Mouse (Mus musculus) stomach, embryonic 14.5 days (tissue): ENCODE measurements around the gene Rad51b. TPM values are rescaled to one million over a fixed set of nuclear protein-coding genes. Genes with fewer than 3 reads are reported as not detected.

Experiments used
- ATAC-seq: fragments of 200-750 bp; cut with Nextera tagmentation; 2 replicates; pipeline ENCODE4 v1.8.0; 2017; ENCODE audit warnings: low read depth, moderate TSS enrichment; ENCODE audit not compliant: insufficient number of reproducible peaks, insufficient read depth, low FRiP score
- H3K27ac ChIP-seq: fragments of 300-500 bp; sonication (generic); 2 replicates; pipeline ENCODE4 v1.5.1; 2014; ENCODE audit warnings: mild to moderate bottlenecking, low read length, moderate library complexity, mixed read lengths
- H3K27me3 ChIP-seq: fragments of 300-500 bp; sonication (generic); 2 replicates; pipeline ENCODE4 v1.6.1; 2014; ENCODE audit warnings: low read length, control low read depth, mixed read lengths; ENCODE audit not compliant: control insufficient read depth, insufficient read depth
- H3K36me3 ChIP-seq: fragments of 300-500 bp; sonication (generic); 2 replicates; pipeline ENCODE4 v1.6.1; 2014; ENCODE audit warnings: mild to moderate bottlenecking, control low read depth, low read length, moderate library complexity, mixed read lengths; ENCODE audit not compliant: control insufficient read depth, insufficient read depth
- H3K4me1 ChIP-seq: fragments of 300-500 bp; sonication (generic); 2 replicates; pipeline ENCODE4 v1.6.1; 2014; ENCODE audit warnings: low read length, control low read depth, mixed read lengths; ENCODE audit not compliant: control insufficient read depth, insufficient read depth
- H3K4me2 ChIP-seq: fragments of 300-500 bp; sonication (generic); replicated peaks from 2 replicates; pipeline ENCODE4 v1.6.1; 2014; ENCODE audit warnings: low read depth, low read length, control low read depth
- H3K4me3 ChIP-seq: fragments of 300-500 bp; sonication (generic); 2 replicates; pipeline ENCODE4 v1.5.1; 2014; ENCODE audit warnings: low read depth, low read length, control low read depth
- H3K9ac ChIP-seq: fragments of 300-500 bp; sonication (generic); replicated peaks from 2 replicates; pipeline ENCODE4 v1.6.1; 2014; ENCODE audit warnings: low read depth, mild to moderate bottlenecking, control low read depth, low read length, moderate library complexity, mixed read lengths
- H3K9me3 ChIP-seq: fragments of 300-500 bp; sonication (generic); 2 replicates; pipeline ENCODE4 v1.6.1; 2016; ENCODE audit warnings: low read depth, low read length, control low read depth; ENCODE audit not compliant: control insufficient read depth
- WGBS: fragments of 180-500 bp; shearing (Covaris S2); extraction: QIAGEN DNeasy Blood & Tissue Kit; methylation state at CpG from one replicate; pipeline ENCODE4 v1.1.7; 2014; 5-methylcytosine and 5-hydroxymethylcytosine counted together
- polyA plus RNA-seq: library from polyadenylated mRNA; unstranded; fragments of >200 nt; fragmentation: Nextera tagmentation; extraction: Ambion mirVana; gene quantifications from 2 replicates; pipeline ENCODE4 v1.2.1, GENCODE M21; 2014

Gene Rad51b
- polyA plus RNA-seq, 1 experiment from 2014 or later: 8.4 TPM

- H3K9ac ChIP-seq: no peak overlapping the region
- peaks cover 25% of the 10 kb centered on the region for H3K4me1 ChIP-seq
- H3K27me3 ChIP-seq: no peaks in the 10 kb centered on the region
- H3K9me3 ChIP-seq: no peaks in the 10 kb centered on the region
- ATAC-seq: no peak
- no peak overlapping the region for H3K4me3 ChIP-seq
- H3K36me3 ChIP-seq: no peaks in the 10 kb centered on the region
- no peak overlapping the region for H3K4me2 ChIP-seq
- WGBS: 29% methylated on average over 5 of the region's 5 CpGs
- peak overlapping the region; percentile 45; the same call in 1 of the 2 replicates for H3K27ac ChIP-seq
Measured at GRCm38 (mm10) chr12:79540176-79540575, 243.1 kb downstream of the Rad51b start.

- WGBS: 61% methylated on average over 6 of the region's 6 CpGs
- Histone ChIP-seq H3K4me2 (no peak overlapping the region), H3K36me3 (no peaks in the 10 kb centered on the region), H3K27ac (peak overlapping the region; percentile 1; the same call in 1 of the 2 replicates), H3K4me1 (peaks cover 16% of the 10 kb centered on the region; the same call in 1 of the 2 replicates), H3K9ac (no peak overlapping the region), H3K27me3 (no peaks in the 10 kb centered on the region), H3K4me3 (no peak overlapping the region), H3K9me3 (no peaks in the 10 kb centered on the region)
- ATAC-seq: no peak
Measured at GRCm38 (mm10) chr12:79541581-79541980, 244.5 kb downstream of the Rad51b start.

- WGBS: 54% methylated on average over 3 of the region's 3 CpGs
- H3K27ac ChIP-seq: no peak overlapping the region
Measured at GRCm38 (mm10) chr12:79545063-79545462, 248.0 kb downstream of the Rad51b start.

DNA sequence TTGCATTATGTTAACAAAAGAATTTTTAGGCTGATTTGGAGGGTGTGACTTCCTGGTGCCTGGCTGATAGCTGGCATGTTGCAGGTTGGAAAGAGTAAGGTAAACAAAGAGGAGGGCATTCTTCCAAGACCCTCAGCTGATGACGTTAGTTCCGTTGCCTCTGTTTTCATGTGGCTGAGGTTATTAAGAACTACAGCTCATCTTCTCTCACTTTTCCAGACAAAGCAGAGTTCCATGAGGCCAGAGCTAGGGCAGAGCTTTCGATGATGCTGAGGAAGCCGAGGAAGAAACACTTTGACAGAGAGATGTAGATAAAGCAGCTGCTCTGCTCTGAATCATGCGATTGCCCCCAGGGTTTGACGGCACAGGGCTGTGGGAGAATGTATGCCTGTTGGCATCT lies 250.5 kb downstream of the Rad51b start:
- H3K9me3 ChIP-seq: no peaks in the 10 kb centered on the region
- 36% methylated on average over 6 of the region's 6 CpGs for WGBS
- no peak for ATAC-seq
- H3K9ac ChIP-seq: no peak overlapping the region
- peaks cover 6% of the 10 kb centered on the region; the same call in 1 of the 2 replicates for H3K4me1 ChIP-seq
- H3K36me3 ChIP-seq: no peaks in the 10 kb centered on the region
- no peak overlapping the region for H3K4me3 ChIP-seq
- no peak overlapping the region for H3K27ac ChIP-seq
- H3K27me3 ChIP-seq: no peaks in the 10 kb centered on the region
- no peak overlapping the region for H3K4me2 ChIP-seq

More at GRCm38 (mm10) chr12:79545063-79545462, 248.0 kb downstream of the Rad51b start:
- Histone ChIP-seq H3K27me3 (no peaks in the 10 kb centered on the region), H3K9ac (no peak overlapping the region), H3K36me3 (no peaks in the 10 kb centered on the region), H3K9me3 (no peaks in the 10 kb centered on the region), H3K4me2 (no peak overlapping the region), H3K4me3 (no peak overlapping the region), H3K4me1 (peaks cover 15% of the 10 kb centered on the region; the same call in 1 of the 2 replicates)
- no peak for ATAC-seq

DNA sequence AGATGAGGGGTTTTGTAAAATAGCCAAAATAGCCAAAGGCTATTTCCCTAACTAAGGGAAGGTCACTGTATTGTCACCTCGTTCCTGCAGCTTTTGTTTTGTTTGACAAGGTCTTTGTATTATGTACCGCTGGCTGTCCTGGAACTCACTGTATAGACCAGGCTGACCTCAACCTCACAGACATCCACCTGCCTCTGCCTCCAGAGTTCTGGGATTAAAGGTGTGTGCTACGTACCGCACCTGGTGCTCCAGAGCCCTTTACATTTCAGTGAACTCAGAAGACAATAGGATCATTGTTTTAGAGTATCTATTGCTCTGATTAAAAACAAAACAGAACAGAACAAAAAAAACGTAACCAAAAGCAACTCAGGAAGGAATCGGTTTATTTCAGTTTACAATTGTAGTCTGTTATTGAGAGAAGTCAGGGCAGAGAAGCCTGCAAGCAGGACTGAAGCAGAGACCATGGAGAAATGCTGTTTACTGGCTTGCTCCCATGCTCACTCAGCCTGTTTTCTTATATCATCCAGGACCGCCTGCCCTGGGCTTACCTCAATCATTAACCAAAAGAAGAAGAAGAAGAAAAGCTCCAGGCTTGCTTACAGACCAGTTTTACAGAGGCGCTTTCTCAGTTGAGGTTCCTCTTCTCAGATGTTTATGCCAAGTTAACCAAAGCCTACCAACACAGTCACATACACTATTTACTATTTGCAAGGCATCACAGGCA lies 251.7 kb downstream of the Rad51b start:
- Histone ChIP-seq H3K27ac (no peak overlapping the region), H3K4me2 (no peak overlapping the region), H3K36me3 (no peaks in the 10 kb centered on the region), H3K4me1 (no peaks in the 10 kb centered on the region; the same call in 1 of the 2 replicates), H3K9me3 (no peaks in the 10 kb centered on the region), H3K27me3 (no peaks in the 10 kb centered on the region), H3K9ac (no peak overlapping the region), H3K4me3 (no peak overlapping the region)
- no peak for ATAC-seq
- 75% methylated on average over 8 of the region's 8 CpGs for WGBS

DNA sequence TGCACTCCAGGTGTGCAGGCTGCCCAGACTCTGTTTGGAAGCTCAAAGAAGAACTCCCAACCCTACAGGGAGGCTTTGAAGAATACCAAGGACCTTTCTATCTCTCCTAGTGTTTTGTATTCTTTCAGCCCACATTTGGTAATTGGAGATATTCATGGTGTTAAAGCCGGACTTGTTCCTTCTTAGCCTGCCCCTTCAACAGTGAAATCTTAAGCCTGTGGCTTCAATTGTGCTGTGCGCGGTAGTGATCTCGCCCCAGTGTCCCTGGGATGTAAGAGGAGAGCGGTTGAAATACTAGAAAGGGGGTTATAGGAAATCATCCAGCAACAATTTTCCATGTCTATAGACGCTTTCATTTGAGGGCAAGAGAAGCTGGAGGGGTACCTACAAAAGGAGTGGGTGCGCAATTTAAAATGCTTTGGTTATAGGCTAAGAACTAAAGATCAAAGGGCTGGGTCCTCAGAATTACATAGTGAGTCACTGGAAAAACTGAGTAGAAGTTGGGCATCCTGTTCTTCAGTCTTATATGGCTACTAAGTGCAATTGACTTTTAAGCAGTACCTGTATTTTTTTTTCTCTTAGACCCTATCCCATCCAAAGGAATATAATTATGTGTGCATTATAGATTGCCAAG lies 253.1 kb downstream of the Rad51b start:
- H3K27ac ChIP-seq: no peak overlapping the region

GRCm38 (mm10) chr12:79551274-79551673 lies 254.2 kb downstream of the Rad51b start:
- Histone ChIP-seq H3K9ac (no peak overlapping the region), H3K27ac (no peak overlapping the region; the same call in 1 of the 2 replicates), H3K27me3 (no peaks in the 10 kb centered on the region), H3K9me3 (no peaks in the 10 kb centered on the region), H3K4me1 (no peaks in the 10 kb centered on the region; the same call in 1 of the 2 replicates), H3K4me2 (no peak overlapping the region), H3K4me3 (no peak overlapping the region), H3K36me3 (no peaks in the 10 kb centered on the region)
- WGBS: 80% methylated on average over 1 of the region's 1 CpGs
- no peak for ATAC-seq

More for the DNA sequence above, 253.1 kb downstream of the Rad51b start:
- H3K4me3 ChIP-seq: no peak overlapping the region
- H3K36me3 ChIP-seq: no peaks in the 10 kb centered on the region
- H3K27me3 ChIP-seq: no peaks in the 10 kb centered on the region
- WGBS: 94% methylated on average over 7 of the region's 7 CpGs
- no peak for ATAC-seq
- no peaks in the 10 kb centered on the region for H3K9me3 ChIP-seq
- H3K4me2 ChIP-seq: no peak overlapping the region
- H3K4me1 ChIP-seq: no peaks in the 10 kb centered on the region; the same call in 1 of the 2 replicates
- H3K9ac ChIP-seq: no peak overlapping the region

DNA sequence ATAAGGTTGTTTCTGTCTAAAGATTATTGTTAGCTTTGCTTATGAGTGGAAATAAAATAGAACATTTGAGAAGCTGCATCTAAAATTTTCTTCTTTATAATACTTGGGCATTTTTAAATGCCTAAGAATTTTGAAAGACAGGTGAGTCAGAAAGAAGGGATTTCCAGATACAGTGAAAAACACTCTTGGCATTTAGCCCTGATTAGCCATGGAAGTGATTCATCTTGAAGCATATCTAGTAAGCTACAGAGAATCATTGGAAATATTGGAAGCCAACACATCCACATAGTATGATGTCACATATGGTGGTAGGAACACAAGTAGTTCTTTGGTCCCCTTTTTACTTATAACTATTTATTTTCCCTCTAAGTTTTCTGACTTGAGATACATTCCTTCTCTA lies 256.0 kb downstream of the Rad51b start:
- no peaks in the 10 kb centered on the region for H3K9me3 ChIP-seq
- no peak overlapping the region for H3K4me3 ChIP-seq
- H3K9ac ChIP-seq: no peak overlapping the region
- no peak for ATAC-seq
- no peaks in the 10 kb centered on the region for H3K36me3 ChIP-seq
- H3K27me3 ChIP-seq: no peaks in the 10 kb centered on the region
- H3K27ac ChIP-seq: no peak overlapping the region
- no peak overlapping the region for H3K4me2 ChIP-seq
- no peaks in the 10 kb centered on the region; the same call in 1 of the 2 replicates for H3K4me1 ChIP-seq
